Mouse (Mus musculus): ENCODE measurements around the gene Trpv2. TPM values are rescaled to one million over a fixed set of nuclear protein-coding genes. Genes with fewer than 3 reads are reported as not detected.
A peak's percentile ranks its signal among the peaks of the same experiment; 100 is the strongest.

Gene Trpv2
- polyA plus RNA-seq, 1 experiment from 2014 or later, result 19.8 TPM

DNA sequence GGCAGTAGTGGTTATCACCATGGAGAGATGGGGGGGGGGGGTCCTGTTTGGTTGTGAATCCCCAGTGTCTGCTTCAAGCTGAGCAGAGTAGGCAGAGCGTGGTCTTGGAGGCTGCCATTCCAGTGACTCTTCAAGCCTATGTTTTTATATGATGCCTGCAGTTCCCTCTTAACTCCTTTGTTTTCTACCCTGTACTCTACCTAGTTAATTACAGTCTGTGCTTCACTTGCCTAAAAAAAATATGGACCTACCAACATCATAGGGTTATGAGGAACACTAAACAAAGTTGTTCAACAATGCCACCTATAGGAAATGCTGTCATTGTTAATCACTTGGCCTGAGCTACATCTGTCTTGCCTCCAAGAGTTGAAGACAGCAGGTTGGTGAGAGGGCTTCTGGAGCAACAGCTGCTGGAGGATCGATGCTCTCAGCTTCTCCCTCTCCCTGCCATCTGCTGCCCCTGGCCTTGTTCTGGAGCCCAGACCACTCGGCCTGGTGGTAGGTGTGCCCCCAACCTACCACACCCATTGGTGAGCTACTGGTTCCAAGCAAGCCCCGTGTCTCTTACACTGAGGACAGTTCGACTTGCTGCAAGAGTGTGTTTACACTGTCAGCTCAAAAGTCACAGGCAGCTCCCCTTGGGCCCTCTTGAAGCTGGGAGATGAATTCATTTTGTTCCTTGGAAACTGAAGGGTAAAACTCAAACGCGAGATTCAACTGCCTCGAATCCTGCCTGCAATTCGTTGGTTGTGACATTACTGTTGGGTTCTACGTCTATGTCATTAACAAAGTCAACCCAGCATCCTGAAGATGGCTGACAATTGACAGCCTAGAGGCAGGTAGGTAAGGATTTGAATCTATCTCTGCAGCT lies 32.2 kb downstream of the Trpv2 start:
- WGBS, result 63% methylated on average over 10 of the region's 10 CpGs
- no peaks in the 10 kb centered on the region for H3K27me3 ChIP-seq
- peak overlapping the region; percentile 41 for H3K27ac ChIP-seq (replicated peaks)
- peaks cover 43% of the 10 kb centered on the region for H3K4me1 ChIP-seq
- no peak overlapping the region for H3K4me3 ChIP-seq
- no peak for ATAC-seq (replicated peaks)
- no peaks in the 10 kb centered on the region for H3K9me3 ChIP-seq
- peak overlapping the region; percentile 91; the same call in 1 of the 2 replicates for H3K9ac ChIP-seq (replicated peaks)
- H3K4me2 ChIP-seq (replicated peaks), result no peak overlapping the region
- H3K36me3 ChIP-seq, result peaks cover 48% of the 10 kb centered on the region

DNA sequence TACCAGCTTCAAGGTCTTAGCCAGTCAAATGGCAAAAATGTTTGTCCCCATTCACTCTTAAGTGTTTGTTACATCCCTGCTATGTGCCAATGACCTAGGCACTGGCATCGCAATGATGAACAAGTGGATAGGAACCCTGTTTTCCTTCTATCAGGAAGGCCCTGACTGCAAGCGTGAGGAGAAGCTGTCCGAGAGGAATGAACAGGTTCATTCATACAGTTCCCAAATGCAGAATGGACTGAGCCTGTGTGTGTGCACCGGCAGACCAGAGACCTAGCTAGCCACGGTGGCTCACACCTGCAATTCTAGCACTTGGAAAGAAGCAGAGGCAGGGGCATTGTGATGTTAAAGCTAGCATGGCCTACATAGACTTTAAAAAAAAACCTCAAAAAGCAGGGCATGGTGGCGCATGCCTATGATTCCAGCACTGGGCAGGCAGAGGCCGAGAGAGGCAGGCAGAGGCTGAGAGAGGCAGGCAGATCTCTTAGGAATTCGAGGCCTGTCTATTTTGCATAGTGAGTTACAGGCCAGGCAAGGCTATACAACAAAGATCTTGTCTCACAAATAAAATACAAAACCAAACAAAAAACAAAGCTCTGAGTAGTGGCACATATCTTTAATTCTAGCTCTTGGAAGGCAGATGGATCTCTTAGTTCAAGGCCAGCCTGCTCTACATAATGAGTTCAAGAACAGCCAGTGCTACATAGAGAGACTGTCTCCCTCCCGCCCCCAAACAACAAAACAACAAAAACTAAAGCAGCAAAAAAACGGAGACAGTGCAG lies 33.1 kb downstream of the Trpv2 start:
- Histone ChIP-seq H3K4me1 (peaks cover 39% of the 10 kb centered on the region), H3K36me3 (peaks cover 48% of the 10 kb centered on the region), H3K27me3 (no peaks in the 10 kb centered on the region), H3K4me3 (no peak overlapping the region), H3K4me2 (replicated peaks) (no peak overlapping the region), H3K9ac (replicated peaks) (0 out of 2 replicates have a peak overlapping the region, but pooled peaks have one; percentile 2), H3K27ac (replicated peaks) (peak overlapping the region; percentile 41; the same call in 1 of the 2 replicates), H3K9me3 (no peaks in the 10 kb centered on the region)
- ATAC-seq (replicated peaks), result no peak
- WGBS, result 57% methylated on average over 10 of the region's 10 CpGs

DNA sequence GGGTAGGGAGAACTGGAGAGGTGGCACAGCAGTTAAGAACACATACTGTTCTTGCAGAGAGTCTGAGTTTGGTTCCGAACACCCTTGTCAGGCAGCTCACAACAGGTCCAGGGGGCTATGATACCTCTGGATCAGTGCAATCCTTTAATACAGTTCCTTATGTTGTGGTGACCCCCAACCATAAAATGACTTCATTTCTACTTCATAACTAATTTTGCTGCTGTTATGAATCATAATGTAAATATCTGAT lies 33.6 kb downstream of the Trpv2 start:
- 86% methylated on average over 1 of the region's 1 CpGs for WGBS
- H3K9me3 ChIP-seq, result no peaks in the 10 kb centered on the region
- H3K4me1 ChIP-seq, result peaks cover 44% of the 10 kb centered on the region
- H3K27ac ChIP-seq (replicated peaks), result no peak overlapping the region
- no peaks in the 10 kb centered on the region for H3K27me3 ChIP-seq
- no peak overlapping the region for H3K9ac ChIP-seq (replicated peaks)
- no peak overlapping the region for H3K4me3 ChIP-seq
- H3K4me2 ChIP-seq (replicated peaks), result no peak overlapping the region
- H3K36me3 ChIP-seq, result peaks cover 48% of the 10 kb centered on the region
- no peak for ATAC-seq (replicated peaks)

DNA sequence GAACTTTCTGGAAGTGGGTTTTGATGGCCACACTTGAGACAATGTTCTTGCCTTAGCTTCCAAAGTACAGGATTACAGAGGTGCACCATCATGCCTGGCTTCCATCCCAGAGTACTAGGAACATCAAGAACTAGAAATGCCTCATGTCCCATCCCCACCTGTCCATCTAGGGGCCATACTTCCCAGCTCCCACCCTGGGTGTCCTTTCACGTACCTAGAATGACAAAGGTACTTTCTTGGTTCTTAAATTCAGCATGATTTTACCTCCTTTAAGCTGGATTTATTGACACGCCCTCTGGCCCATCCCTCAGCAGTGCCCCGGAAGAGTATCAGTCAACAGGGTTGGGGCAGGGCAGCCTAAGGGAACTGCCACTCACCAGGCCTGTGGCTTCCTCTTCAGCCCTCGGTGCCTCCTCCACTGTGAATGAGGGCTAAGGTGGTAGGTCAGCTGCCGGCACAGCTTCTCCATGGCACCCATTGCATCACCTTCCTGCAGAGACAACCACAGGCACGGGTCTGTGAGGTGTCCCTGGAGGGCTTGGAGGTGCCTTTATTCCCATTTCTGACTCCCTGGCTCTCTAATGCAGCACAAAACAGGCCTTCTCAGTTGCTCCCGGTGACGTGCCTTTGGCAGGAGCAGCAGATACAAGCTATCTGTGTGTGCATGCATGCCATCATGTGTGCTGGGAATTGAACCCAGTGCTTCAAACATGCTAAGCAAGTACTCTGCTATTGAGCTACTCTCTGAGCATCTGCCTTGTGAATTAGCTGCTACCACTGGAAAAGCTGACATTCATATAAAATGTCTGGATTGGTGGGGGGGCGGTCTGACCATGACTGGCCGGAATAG lies 34.8 kb downstream of the Trpv2 start:
- Histone ChIP-seq H3K4me2 (replicated peaks) (no peak overlapping the region), H3K9me3 (no peaks in the 10 kb centered on the region), H3K27ac (replicated peaks) (no peak overlapping the region), H3K27me3 (no peaks in the 10 kb centered on the region), H3K9ac (replicated peaks) (no peak overlapping the region), H3K4me1 (peaks cover 50% of the 10 kb centered on the region), H3K4me3 (no peak overlapping the region), H3K36me3 (peaks cover 47% of the 10 kb centered on the region)
- no peak for ATAC-seq (replicated peaks)
- 86% methylated on average over 10 of the region's 10 CpGs for WGBS

DNA sequence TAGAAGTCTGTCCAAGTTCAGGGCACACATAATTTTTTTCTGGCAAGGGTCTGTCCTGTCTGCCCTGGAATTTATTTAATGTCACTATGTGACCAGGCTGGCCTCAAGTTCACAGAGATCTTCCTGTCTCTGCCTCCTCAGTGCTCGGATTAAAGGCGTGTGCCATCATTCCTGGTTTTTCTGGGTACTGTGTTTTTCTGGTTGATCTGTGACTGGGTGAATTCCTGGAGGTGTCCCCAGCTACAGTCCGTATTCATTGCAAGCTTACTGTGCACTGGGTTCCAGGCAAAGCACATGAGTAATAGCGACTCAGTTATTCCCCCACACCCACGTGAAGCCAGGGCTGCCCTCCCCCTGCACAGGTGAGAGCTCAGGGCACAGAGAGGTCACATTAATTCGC lies 36.0 kb downstream of the Trpv2 start:
- Histone ChIP-seq H3K4me1 (peaks cover 49% of the 10 kb centered on the region), H3K36me3 (peaks cover 35% of the 10 kb centered on the region), H3K4me3 (no peak overlapping the region), H3K4me2 (replicated peaks) (no peak overlapping the region), H3K9ac (replicated peaks) (no peak overlapping the region), H3K9me3 (no peaks in the 10 kb centered on the region), H3K27me3 (no peaks in the 10 kb centered on the region), H3K27ac (replicated peaks) (no peak overlapping the region)
- 85% methylated on average over 6 of the region's 6 CpGs for WGBS
- no peak for ATAC-seq (replicated peaks)

DNA sequence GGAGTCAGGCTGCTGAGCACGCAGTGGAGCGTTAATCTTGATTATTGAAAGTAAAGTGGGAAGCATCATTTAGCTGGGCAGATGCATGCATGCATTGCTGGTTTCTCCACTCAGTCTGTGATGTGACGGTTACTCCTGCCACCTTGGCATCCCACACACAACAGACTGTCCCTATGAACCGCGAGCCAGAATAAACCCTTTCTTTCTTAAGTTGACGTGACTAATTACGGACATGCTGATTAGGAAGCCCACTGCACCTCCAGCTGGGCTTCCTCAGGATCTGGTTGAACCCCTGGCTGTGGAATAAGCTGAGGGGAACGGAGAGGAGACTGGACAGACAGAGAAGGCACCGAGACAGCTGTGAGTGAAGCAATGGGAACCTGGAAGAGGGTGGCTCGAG lies 38.3 kb downstream of the Trpv2 start:
- Histone ChIP-seq H3K4me2 (replicated peaks) (0 out of 2 replicates have a peak overlapping the region, but pooled peaks have one; percentile 41), H3K4me3 (no peak overlapping the region), H3K36me3 (peaks cover 13% of the 10 kb centered on the region; the same call in 1 of the 2 replicates), H3K27me3 (no peaks in the 10 kb centered on the region), H3K9ac (replicated peaks) (0 out of 2 replicates have a peak overlapping the region, but pooled peaks have one; percentile 17), H3K4me1 (peaks cover 27% of the 10 kb centered on the region), H3K27ac (replicated peaks) (peak overlapping the region; percentile 87), H3K9me3 (no peaks in the 10 kb centered on the region)
- WGBS, result 55% methylated on average over 10 of the region's 10 CpGs
- ATAC-seq (replicated peaks), result no peak

DNA sequence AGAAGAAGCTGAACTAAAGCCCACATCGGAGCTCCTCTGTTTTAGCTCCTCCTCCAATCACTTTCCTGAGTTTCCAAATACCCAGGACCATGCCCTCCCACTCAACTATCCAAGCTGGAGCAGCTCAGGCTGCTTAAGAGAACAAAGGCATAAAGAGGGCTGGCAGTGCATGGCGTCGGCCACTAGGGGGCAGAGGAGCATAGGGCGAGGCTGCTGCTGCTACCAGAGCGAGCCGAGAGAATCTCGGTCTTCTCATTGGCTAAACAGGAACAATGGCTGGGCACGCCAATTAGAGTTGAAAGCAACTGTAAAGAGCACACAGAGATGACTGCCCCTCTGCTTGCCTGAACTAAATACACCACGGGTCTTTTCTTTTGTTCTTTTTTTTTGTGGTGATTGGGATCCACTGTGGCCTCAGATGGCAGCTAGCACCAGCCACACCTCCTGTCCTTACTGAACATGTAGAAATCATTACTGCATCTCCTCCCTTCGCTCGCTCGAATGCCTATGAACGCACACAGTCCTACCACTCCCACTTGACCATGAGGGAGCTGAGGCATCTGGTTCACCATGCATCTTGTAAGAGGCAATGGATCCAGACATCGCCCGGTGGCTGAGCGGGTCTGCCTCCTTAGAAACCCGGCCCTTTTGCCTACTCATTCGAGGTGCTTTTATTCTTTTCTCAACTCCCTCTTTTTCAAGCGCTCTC lies 39.5 kb downstream of the Trpv2 start:
- Histone ChIP-seq H3K4me1 (peaks cover 27% of the 10 kb centered on the region), H3K27ac (replicated peaks) (peak overlapping the region; percentile 87), H3K27me3 (no peaks in the 10 kb centered on the region), H3K4me2 (replicated peaks) (peak overlapping the region; percentile 41), H3K9ac (replicated peaks) (peak overlapping the region; percentile 43), H3K4me3 (peak overlapping the region; percentile 22), H3K9me3 (no peaks in the 10 kb centered on the region), H3K36me3 (peaks cover 8% of the 10 kb centered on the region; the same call in 1 of the 2 replicates)
- ATAC-seq (replicated peaks), result peak; percentile 97
- 4% methylated on average over 19 of the region's 19 CpGs for WGBS

DNA sequence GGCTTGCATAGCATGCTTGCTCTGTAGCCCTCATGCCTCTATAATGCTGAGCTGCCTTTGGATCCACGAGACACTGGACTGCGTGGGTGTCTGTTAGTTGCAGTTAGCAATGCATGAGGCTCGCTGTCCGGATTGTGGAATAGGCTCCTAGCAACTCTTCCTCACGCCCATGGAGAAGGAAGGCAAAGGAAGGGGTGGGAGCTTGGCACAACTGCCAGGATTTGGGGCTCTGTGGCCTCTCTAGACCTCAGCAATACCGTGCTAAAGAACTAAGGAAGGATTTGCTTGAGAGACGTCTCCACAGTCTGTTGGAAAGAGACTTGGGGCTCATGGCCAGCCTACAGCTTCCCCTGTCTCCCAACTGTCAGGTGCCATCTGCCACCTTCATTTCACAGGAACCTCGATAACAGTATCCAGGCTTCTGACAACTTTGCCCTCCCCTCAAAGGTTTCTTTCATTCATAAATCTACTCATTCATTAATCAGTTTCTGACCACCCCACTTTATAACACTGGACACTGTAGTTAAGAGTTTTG lies 40.7 kb downstream of the Trpv2 start:
- ATAC-seq (replicated peaks), result no peak
- H3K9ac ChIP-seq (replicated peaks), result no peak overlapping the region
- no peak overlapping the region for H3K4me3 ChIP-seq
- no peaks in the 10 kb centered on the region for H3K9me3 ChIP-seq
- peaks cover 27% of the 10 kb centered on the region for H3K4me1 ChIP-seq
- H3K27me3 ChIP-seq, result no peaks in the 10 kb centered on the region
- no peak overlapping the region for H3K4me2 ChIP-seq (replicated peaks)
- 74% methylated on average over 8 of the region's 8 CpGs for WGBS
- peak overlapping the region; percentile 87 for H3K27ac ChIP-seq (replicated peaks)
- H3K36me3 ChIP-seq, result no peaks in the 10 kb centered on the region

DNA sequence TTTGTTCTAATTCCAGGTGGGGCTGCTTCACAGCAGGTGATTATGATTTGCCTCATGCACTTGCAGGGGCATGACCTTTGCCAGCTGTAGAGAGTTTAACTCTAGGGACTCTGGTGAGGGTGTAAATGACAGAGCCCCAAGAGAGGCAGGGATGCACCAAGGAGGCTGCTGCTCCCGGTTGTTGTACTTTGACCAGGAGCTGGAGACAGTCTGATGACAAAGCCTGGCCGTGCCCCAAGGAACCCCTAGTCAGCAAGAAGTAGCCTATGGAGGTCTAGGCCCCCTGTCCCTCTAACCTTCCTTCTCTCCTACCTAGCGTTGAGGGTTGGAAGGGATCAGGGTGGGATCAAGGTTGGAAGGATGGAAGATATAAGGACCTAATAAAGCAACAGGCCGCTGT lies 41.2 kb downstream of the Trpv2 start:
- 98% methylated on average over 4 of the region's 4 CpGs for WGBS
- Histone ChIP-seq H3K4me1 (peaks cover 27% of the 10 kb centered on the region), H3K36me3 (no peaks in the 10 kb centered on the region), H3K27ac (replicated peaks) (no peak overlapping the region), H3K9ac (replicated peaks) (no peak overlapping the region), H3K4me3 (no peak overlapping the region), H3K27me3 (no peaks in the 10 kb centered on the region), H3K4me2 (replicated peaks) (no peak overlapping the region), H3K9me3 (no peaks in the 10 kb centered on the region)
- ATAC-seq (replicated peaks), result no peak

DNA sequence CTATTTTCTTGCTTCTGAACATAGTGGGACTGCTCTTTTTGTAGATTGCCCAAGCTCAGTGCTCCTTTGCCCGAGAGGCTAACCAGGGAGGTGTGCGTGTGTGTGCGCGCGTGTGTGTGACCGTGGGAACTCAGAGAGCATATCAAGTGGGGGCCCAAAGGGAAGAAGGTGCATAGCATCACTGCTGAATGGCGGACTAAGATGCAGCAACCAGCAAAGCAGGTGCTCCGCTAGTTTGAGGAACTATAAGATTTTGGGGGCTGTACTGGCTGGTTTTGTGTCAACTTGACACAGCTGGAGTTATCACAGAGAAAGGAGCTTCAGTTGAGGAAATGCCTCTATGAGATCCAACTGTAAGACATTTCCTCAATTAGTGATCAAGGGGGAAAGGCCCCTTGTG lies 46.8 kb downstream of the Trpv2 start:
- Histone ChIP-seq H3K9me3 (no peaks in the 10 kb centered on the region), H3K27ac (replicated peaks) (no peak overlapping the region), H3K9ac (replicated peaks) (no peak overlapping the region), H3K4me3 (no peak overlapping the region), H3K27me3 (no peaks in the 10 kb centered on the region), H3K4me2 (replicated peaks) (no peak overlapping the region), H3K4me1 (peaks cover 15% of the 10 kb centered on the region), H3K36me3 (no peaks in the 10 kb centered on the region)
- 95% methylated on average over 8 of the region's 8 CpGs for WGBS
- no peak for ATAC-seq (replicated peaks)

DNA sequence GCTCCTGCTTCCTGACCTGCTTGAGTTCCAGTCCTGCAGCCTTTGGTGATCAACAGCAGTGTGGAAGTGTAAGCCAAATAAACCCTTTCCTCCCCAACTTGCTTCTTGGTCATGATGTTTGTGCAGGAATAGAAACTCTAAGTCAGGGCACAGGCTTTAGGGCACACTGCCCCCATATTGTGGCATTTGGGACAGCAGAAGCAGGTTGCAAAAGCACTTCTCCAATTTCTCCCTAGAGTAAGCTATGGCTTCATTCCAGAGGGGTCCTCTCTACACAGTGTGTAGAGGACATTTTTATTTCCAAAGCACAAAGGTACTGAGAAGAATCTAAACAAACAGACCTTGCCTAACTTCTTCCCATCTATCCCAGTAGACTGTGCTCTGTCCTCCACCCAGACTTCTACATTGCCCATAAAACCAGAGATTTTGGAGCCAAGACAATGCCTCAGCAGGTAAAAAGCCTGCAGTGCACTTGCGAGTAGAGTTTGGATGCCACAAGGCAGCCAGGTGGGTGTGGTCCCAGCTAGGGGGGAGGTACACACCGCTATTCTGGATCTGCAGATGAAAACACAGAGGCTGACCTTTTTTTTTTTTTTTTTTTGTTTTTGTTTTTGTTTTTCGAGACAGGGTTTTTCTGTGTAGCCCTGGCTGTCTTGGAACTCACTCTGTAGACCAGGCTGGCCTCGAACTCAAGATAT lies 47.4 kb downstream of the Trpv2 start:
- WGBS, result 83% methylated on average over 4 of the region's 4 CpGs
- Histone ChIP-seq H3K9ac (replicated peaks) (no peak overlapping the region), H3K9me3 (no peaks in the 10 kb centered on the region), H3K4me3 (no peak overlapping the region), H3K4me1 (peaks cover 15% of the 10 kb centered on the region), H3K36me3 (no peaks in the 10 kb centered on the region), H3K27ac (replicated peaks) (no peak overlapping the region), H3K4me2 (replicated peaks) (no peak overlapping the region), H3K27me3 (no peaks in the 10 kb centered on the region)
- ATAC-seq (replicated peaks), result no peak

Data from forebrain, embryonic 15.5 days (tissue).